Mouse (Mus musculus) mature B cell (primary cell): ENCODE results near the gene Palm2.

ENCODE experiments used
- in situ Hi-C: fragments of 300-500 bp; cut with MboI; formaldehyde crosslinking; loops from 2 replicates; pipeline ENCODE4 v1.14.3; 2019

The Palm2 gene

GRCm38 (mm10) chr4:57569069-57569355, 135.0 kb downstream of the Palm2 start:
- in situ Hi-C loops: no loop called here

DNA sequence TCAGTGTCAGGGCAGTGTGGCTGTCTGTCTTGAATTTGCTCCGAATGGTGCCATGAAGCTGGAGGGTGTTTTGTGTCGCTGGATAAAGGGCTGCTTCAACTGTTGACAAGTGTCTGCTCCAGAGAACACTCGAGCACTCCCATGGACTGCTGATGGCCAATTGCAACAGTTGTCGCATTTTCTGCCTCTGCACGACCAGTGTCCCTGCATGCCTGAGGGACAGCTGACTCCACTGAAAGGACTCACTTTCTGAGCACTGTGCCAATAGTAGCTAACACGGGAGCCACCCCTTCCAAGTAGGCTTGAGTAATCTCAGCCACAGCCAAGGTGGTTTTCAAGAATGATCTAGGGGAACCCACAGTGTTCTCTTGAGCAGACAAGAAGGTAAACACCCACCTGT, 135.7 kb downstream of the Palm2 start:
- in situ Hi-C loops: no loop called here

- in situ Hi-C loops: no loop called here
Measured at GRCm38 (mm10) chr4:57570229-57570628, 136.2 kb downstream of the Palm2 start.

- in situ Hi-C loops: no loop called here
Measured at GRCm38 (mm10) chr4:57574181-57574580, 140.1 kb downstream of the Palm2 start.

- in situ Hi-C loops: no loop called here
Measured at GRCm38 (mm10) chr4:57574646-57575045, 140.6 kb downstream of the Palm2 start.

DNA sequence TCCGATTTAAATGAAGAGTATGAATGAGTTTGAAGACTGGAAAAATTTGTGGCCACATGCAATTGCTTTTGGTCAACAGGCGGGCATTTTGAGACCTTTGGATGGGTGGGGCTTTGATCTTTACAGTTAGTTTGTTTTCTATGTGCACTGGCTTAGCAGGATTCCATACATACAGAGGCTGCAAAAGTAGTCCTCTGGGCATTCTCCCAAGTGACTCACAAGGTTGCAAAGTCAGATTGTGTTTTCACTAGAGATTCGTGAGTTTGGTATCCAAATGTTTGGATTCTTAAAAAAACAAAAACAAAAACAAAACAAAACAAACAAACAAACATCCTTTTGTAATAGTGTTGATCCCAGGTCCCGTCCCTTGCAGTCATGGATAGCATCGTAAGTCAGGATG, 141.6 kb downstream of the Palm2 start:
- in situ Hi-C loops: no loop called here

- in situ Hi-C loops: no loop called here
Measured at GRCm38 (mm10) chr4:57576095-57576494, 142.0 kb downstream of the Palm2 start.

DNA sequence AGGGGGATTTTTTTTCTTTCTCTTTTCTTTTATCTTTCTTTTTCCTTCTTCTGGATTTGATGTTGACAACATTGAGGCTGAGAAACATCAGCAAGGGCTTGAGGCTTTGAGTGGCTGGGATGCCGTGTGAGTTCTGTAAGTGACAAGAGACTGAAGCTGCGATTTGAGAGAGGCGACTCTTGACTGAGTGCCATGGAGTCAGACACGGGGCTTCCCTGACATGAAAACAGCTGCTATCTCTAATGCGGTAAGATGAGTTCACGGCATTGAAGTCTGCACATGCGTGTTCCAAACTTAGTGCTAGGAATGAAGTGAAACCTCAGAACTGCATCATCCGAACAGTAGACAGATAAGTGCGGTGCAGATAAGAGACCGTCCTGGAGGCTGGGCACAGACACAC, 145.6 kb downstream of the Palm2 start:
- in situ Hi-C loops: no loop called here

- in situ Hi-C loops: no loop called here
Measured at GRCm38 (mm10) chr4:57585281-57585800, 151.3 kb downstream of the Palm2 start.

DNA sequence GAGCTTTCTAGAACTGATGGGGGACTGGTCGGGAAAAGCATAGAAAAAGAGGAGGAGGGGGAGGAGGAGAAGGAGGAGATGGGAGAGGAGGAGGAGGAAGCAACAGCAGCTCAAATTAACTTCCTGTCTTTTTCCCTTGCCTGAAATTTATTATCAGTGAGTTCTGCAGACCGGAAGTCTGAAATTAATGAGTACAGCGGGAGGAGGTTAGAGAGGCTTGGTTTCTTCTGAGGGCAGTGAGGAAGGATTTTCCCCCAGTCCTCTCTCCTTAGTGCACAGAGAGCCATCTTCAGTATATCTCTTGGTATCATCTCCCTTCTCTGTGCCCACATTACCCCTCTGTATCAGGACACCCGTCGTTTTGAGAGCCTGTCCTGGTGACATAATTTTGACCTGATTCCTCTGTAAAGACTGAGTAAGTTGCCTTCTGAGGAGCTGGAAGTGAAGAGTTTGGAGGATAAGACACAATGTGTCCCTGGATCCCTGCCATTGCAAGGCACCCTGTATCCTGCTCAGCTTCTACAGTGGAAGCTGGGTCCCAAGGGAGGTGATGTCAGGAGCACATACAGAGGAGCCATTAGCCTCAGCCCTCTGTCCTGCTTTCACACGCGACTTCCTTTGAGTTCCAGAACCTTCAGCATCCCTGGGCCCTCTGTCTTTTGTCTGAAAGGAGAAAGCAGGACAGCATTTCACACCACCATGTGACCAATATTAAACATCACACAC, 153.0 kb downstream of the Palm2 start:
- in situ Hi-C loops: no loop called here

- in situ Hi-C loops: no loop called here
Measured at GRCm38 (mm10) chr4:57588356-57588755, 154.3 kb downstream of the Palm2 start.

DNA sequence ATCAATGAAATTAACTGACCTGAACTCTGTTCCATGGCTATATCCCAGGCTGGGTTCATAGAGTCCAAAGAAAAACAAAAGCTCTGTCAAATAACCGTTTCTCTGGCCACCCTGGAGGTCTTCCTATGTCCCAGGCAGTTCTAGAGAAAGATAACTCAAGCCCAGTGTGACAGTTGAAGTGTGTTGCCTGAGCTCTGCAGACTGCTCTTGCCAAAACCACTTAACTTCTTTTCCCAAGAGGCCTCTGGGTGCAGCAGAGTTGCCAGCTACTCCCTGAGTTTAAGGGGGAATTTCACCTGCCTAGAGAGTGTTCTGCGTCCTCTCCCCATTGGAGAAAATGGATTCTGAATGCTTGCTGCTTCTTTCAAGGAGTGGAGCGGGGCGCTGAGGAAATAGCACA, 158.7 kb downstream of the Palm2 start:
- in situ Hi-C loops: no loop called here

GRCm38 (mm10) chr4:57599946-57600345, 165.9 kb downstream of the Palm2 start:
- in situ Hi-C loops: no loop called here

- in situ Hi-C loops: no loop called here
Measured at GRCm38 (mm10) chr4:57600685-57601457, 166.8 kb downstream of the Palm2 start.

DNA sequence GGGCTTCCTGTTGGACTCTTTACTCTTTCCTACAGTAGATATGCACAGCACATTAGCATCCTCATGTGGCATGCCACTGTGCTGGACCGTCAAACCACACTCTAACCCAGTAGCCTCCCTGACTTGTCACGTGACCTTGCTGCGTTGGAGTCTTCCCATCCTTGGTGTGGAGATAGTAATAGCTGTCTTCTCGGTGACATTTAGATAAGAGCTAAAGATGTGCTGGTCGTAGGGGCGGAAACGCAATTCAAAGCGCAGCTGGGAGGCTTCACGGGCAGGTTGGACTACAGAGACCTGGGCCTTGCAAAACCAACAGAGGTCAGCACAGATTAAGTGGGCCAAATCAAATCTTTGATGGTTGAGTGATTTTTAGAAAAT, 167.4 kb downstream of the Palm2 start:
- in situ Hi-C loops: no loop called here

DNA sequence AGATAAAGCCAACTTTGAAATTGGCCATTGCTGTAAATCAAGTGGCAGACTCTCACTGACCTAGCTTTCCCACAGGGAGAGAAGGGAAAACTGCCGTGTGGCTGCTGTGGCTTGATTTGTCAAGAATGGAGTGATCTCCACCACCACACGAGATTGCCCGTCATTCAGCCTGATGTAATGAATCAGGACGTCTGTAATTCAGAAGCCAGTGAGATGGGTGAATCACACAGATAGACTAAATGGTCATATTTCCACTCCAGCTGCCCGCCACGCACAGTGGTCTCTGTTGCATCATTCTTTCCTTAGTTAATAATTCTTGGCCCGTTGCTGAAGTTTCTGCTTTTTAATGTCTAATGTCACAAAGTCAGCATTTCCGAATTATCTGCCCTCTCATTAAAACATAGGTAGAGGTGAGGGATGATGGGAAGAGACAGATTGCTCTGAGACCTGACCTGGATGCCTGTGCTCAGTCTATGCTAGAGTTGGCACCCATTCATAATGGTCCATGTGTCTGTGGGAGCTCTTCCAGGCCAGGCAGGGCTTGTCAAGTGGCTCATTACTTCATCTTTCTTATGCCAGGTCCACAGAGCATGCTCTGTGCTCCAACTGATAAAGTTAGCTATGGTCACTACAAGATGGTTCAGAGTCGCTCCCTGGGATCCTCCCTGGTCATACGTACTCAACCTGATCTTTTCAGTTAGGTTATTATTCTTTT, 168.0 kb downstream of the Palm2 start:
- in situ Hi-C loops: no loop called here

DNA sequence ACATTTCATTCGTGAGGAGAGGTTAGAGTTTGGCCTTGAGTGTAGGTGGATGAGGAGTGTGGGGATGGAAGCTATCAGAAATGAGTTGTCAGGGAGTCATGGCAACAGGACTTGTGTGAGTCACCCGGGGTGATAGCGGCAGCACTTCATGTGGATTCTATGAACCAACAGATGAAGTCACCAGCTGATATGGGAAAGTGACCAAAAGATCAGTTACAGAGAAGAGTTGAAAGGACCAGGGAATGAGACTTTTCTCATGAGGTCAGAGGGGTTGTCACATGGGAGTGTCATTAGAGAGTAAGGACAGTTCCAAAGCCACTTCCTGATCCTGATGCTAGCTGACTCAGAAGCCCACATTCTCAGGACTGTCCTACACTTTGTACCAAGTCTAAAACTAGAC, 172.2 kb downstream of the Palm2 start:
- in situ Hi-C loops: no loop called here

DNA sequence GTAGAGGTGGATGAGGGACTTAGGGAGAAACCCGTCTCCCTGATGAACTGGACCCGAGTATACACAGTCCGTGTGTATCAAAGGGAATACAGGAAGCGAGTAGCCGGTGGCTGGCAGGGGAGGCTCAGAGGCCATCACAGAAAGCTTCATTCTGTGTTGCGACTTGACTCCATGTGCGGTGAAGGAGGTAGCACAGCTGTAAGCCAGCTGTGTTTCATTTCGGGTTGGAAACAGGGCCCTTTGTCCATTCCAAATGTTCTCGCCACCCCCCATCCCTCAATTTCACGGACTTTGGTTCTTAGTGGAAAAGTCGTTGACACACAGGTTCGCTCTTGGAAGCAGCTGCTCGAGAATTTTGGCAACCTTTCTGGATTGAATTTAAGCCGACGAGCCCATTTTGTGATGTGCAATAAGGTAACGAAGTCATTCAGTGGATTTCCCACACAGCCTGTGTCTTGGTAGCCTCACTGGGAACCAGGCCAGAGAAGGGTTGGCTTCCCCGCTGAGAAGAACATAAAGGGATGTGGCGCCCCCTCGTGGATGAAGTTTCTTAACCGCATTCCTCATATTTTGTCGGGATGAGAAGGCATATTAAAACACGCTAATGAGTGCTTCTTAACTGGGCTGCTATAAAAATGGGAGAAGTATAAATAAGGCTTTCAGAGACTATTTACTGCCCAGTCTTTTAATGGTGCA, 173.3 kb downstream of the Palm2 start:
- in situ Hi-C loops: no loop called here

DNA sequence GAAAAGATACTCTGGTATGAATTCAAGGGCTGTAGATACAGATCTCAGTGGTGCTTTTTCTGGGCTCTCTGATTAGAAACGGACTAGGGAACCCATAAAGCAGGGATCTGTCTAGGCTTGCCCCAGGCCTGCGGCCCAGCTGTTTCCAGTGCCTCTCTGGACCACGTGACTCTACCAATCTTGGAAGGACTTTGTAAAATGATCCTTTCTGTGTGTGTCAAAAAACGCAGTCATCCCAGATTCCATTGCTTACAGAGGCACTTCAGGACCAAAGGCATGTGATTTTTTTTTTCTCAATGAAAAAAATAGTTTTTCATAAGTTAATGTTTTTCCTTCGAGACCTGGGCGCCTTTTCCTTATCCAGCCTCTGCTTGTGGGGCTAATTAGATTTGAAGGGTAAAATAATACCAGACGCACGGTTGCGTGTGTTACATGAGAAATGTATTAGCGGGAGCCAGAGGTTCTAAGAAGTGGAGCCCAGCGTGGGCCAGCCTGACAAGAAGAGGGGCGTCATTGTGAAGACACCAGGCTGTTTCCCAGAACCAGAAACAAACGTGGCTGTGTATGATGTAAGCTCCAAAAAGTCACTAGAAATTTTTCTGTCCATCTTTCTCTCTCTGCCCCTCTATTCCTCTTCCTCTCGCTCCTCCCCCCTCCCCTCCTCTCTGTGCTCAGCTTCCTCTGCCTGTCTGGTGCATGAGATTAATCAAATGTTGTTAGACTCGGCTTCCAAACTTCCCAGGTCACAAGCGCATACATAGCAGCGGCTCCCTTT, 177.4 kb downstream of the Palm2 start:
- in situ Hi-C loops: no loop called here

GRCm38 (mm10) chr4:57612716-57613115, 178.7 kb downstream of the Palm2 start:
- in situ Hi-C loops: no loop called here

DNA sequence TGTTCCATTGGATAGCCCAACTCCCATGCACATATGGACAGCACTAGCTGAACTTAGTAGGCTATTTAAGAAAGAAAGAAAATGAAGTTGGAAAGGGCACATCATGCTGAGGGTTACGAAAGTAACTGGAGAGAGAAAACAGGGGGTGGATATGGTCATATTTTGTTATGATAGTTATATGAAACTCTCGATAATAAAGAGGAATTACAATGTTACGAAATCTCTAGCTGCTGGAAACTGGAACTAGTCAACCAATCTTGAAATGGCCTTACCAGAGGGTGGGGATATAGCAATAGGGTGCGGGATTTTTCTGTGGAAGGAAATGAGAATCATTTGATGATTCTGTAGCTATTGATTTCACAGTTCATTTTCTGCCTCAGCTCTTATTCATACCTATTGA, 180.6 kb downstream of the Palm2 start:
- in situ Hi-C loops: no loop called here
